Mouse (Mus musculus): ENCODE measurements at regions not wholly inside any gene's neighbourhood (a gene's known extent, or its start where the extent isn't known, plus 50 kb on each side); places are given as distances from the start of the nearest gene placed in this dataset.

DNA sequence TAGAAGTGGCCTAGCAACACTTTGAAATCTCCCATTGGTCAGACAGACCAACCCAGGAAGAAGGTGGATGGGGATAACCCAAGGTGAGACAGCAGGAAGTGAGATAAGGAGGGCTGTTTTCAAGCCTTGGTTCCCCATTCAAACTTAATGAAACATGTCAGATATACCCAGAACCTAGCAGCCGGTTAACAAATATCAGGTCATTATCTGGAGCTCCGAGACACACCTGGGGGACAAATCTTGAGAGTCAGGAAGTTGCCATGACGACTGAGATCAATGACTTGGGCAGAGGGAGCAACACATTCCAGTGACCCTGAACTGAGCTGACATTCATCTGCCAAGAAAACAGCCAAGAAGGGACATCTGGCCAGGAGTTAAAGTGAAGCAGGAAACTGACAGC lies 225.1 kb upstream of the Btg1 start:
- TF ChIP-seq POLR2A (IDR thresholded peaks at IDR 0.05; ENCODE audit: borderline replicate concordance, insufficient read depth, low read length) (no peak), CTCF (IDR thresholded peaks at IDR 0.05; ENCODE audit: borderline replicate concordance, insufficient read depth, low read depth, low read length) (no peak)

Measured in cerebellum, adult 2 months (tissue).